Mouse (Mus musculus) embryonic facial prominence, embryonic 15.5 days (tissue): ENCODE measurements around the gene Fam131a. TPM values are rescaled to one million over a fixed set of nuclear protein-coding genes. Genes with fewer than 3 reads are reported as not detected.
"Not testable (repeated sequence)": the region's sequence is repeated elsewhere in the genome, so short reads cannot be mapped to it uniquely, and the experiment has no call there.

ENCODE experiments used
- ATAC-seq: fragments of 200-750 bp; cut with Nextera tagmentation; 2 replicates; pipeline ENCODE4 v1.8.0; 2017; ENCODE audit warnings: low read depth, moderate TSS enrichment; ENCODE audit not compliant: insufficient number of reproducible peaks, low FRiP score, low TSS enrichment
- H3K27ac ChIP-seq: fragments of 300-500 bp; sonication (generic); replicated peaks from 2 replicates; pipeline ENCODE4 v1.5.1; 2015; ENCODE audit warnings: mild to moderate bottlenecking, inconsistent platforms
- H3K27me3 ChIP-seq: fragments of 300-500 bp; sonication (generic); 2 replicates; pipeline ENCODE4 v1.6.1; 2015; ENCODE audit warnings: inconsistent platforms
- H3K36me3 ChIP-seq: fragments of 300-500 bp; sonication (generic); 2 replicates; pipeline ENCODE4 v1.6.1; 2015; ENCODE audit warnings: mild to moderate bottlenecking, inconsistent platforms
- H3K4me1 ChIP-seq: fragments of 300-500 bp; sonication (generic); 2 replicates; pipeline ENCODE4 v1.6.1; 2015; ENCODE audit warnings: inconsistent platforms
- H3K4me2 ChIP-seq: fragments of 300-500 bp; sonication (generic); replicated peaks from 2 replicates; pipeline ENCODE4 v1.6.1; 2015; ENCODE audit warnings: mild to moderate bottlenecking, inconsistent platforms
- H3K4me3 ChIP-seq: fragments of 300-500 bp; sonication (generic); replicated peaks from 2 replicates; pipeline ENCODE4 v1.5.1; 2015; ENCODE audit warnings: mild to moderate bottlenecking, inconsistent platforms
- H3K9ac ChIP-seq: fragments of 300-500 bp; sonication (generic); 2 replicates; pipeline ENCODE4 v1.6.1; 2015; ENCODE audit warnings: inconsistent platforms
- H3K9me3 ChIP-seq: fragments of 300-500 bp; sonication (generic); replicated peaks from 2 replicates; pipeline ENCODE4 v1.6.1; 2016; ENCODE audit warnings: inconsistent platforms
- WGBS: fragments of 180-500 bp; shearing (Covaris S2); methylation state at CpG from one replicate; pipeline ENCODE4 v1.1.7; 2015; 5-methylcytosine and 5-hydroxymethylcytosine counted together
- polyA plus RNA-seq: library from polyadenylated mRNA; unstranded; fragments of >200 nt; fragmentation: Nextera tagmentation; extraction: Ambion mirVana; gene quantifications from 2 replicates; pipeline ENCODE4 v1.2.1, GENCODE M21; 2015

The Fam131a gene
- 14.0 and 15.3 TPM in 2 replicates for polyA plus RNA-seq

DNA sequence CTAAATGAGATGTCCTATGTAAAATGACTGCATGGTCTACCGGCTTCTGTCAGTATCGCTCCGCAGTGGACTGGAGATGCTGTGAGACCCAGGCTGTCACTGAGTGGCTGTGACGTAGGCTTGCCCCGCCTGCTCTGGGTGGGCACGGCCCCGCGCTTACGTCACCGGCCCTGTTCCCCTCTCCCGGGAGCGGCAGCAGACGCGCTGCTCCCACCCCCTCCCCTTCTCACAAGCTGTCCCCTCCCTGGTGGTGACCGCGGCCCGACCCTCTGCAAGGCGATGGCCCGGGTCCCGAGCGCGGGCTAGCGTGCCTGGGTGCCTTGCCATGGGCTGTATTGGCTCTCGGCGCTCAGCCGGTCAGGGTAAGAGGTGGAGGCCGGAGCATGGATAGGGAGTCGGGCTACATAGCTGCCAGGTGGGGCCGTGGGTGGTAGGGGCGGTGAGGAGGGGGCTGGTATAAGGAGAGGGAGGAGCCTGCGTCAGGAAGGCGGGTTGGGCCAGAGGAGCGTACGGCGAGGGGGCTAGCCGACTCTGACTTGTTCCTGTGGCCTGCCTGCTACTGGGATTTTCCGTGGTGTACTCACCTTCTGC lies at the start of gene Fam131a:
Gene Fam131a (plus strand): TSS at position 131 of the 591 bp plus-strand sequence.
- under 1% methylated on average over 36 of the region's 37 CpGs for WGBS
- Histone ChIP-seq H3K36me3 (peaks cover 41% of the 10 kb centered on the region), H3K4me3 (peak within 1 kb of the TSS; percentile 72), H3K27me3 (no peaks in the 10 kb centered on the region), H3K27ac (peak within 1 kb of the TSS; percentile 94), H3K9ac (peak within 1 kb of the TSS; percentile 63), H3K9me3 (no peaks in the 10 kb centered on the region), H3K4me1 (peaks cover 44% of the 10 kb centered on the region), H3K4me2 (peak within 1 kb of the TSS; percentile 86)
- ATAC-seq: peak; percentile 92

GRCm38 (mm10) chr16:20643911-20644310 lies 49.1 kb upstream of the Fam131a start:
- Histone ChIP-seq H3K36me3 (no peaks in the 10 kb centered on the region), H3K27me3 (no peaks in the 10 kb centered on the region), H3K9me3 (no peaks in the 10 kb centered on the region), H3K4me1 (peaks cover 2% of the 10 kb centered on the region; the same call in 1 of the 2 replicates), H3K27ac (no peak overlapping the region), H3K9ac (no peak overlapping the region), H3K4me2 (no peak overlapping the region), H3K4me3 (no peak overlapping the region)
- WGBS: 89% methylated on average over 7 of the region's 7 CpGs
- peak; percentile 57; the same call in 1 of the 2 replicates for ATAC-seq

GRCm38 (mm10) chr16:20651076-20651946 lies 41.7 kb upstream of the Fam131a start, which contains the start of gene Psmd2:
Gene Psmd2 (plus strand): TSS chr16:20651652.
- H3K9ac ChIP-seq: peak within 1 kb of the TSS; percentile 72
- H3K4me3 ChIP-seq: peak within 1 kb of the TSS; percentile 75
- peaks cover 20% of the 10 kb centered on the region for H3K36me3 ChIP-seq
- no peaks in the 10 kb centered on the region for H3K27me3 ChIP-seq
- 2% methylated on average over 46 of the region's 46 CpGs for WGBS
- peak within 1 kb of the TSS; percentile 76 for H3K27ac ChIP-seq
- peaks cover 14% of the 10 kb centered on the region for H3K4me1 ChIP-seq
- peak; percentile 90 for ATAC-seq
- H3K4me2 ChIP-seq: peak within 1 kb of the TSS; percentile 63
- H3K9me3 ChIP-seq: no peaks in the 10 kb centered on the region

DNA sequence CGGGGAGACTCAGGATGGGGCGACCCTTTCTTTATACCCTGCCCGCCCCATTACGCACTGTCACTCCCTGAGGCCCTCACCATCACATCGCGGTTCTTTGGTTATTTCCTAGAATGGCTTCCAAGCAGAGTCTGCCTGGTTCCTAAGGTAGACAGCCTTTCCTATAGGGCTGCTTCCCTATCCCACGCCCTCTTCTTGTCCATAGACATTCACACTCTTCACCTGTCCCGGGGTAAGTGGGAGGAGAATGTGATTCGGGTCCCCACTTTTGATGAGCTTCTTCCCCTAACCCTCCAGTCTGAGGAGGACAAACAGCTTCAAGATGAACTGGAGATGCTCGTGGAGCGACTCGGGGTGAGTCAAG lies 41.1 kb upstream of the Fam131a start:
- no peaks in the 10 kb centered on the region for H3K27me3 ChIP-seq
- peak; percentile 21; the same call in 1 of the 2 replicates for ATAC-seq
- no peaks in the 10 kb centered on the region for H3K9me3 ChIP-seq
- H3K4me2 ChIP-seq: peak overlapping the region; percentile 63
- H3K36me3 ChIP-seq: peaks cover 26% of the 10 kb centered on the region
- H3K27ac ChIP-seq: no peak overlapping the region
- H3K9ac ChIP-seq: peak overlapping the region; percentile 72
- 7% methylated on average over 12 of the region's 12 CpGs for WGBS
- peak overlapping the region; percentile 75 for H3K4me3 ChIP-seq
- H3K4me1 ChIP-seq: peaks cover 14% of the 10 kb centered on the region

DNA sequence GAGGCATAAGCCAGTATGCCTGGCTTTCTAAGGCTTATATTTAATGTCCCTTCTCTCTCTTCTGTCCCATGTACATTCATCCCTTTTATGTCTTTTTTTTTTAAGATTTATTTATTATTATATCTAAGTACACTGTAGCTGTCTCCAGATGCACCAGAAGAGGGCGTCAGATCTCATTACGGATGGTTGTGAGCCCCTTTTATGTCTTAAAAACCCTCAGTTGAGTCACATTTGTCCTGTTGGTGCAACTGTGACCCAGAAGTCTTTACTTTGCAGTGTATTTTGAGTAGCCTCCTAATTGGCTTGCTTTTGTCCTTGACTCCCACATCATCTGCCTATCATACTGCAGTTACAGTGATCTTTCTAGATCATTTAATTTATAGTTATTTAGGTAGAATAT lies 39.7 kb upstream of the Fam131a start:
- Histone ChIP-seq H3K4me3 (no peak overlapping the region), H3K27me3 (no peaks in the 10 kb centered on the region), H3K27ac (no peak overlapping the region), H3K4me2 (no peak overlapping the region), H3K36me3 (peaks cover 40% of the 10 kb centered on the region), H3K9me3 (no peaks in the 10 kb centered on the region), H3K9ac (no peak overlapping the region), H3K4me1 (peaks cover 14% of the 10 kb centered on the region)
- ATAC-seq: no peak
- 57% methylated on average over 2 of the region's 2 CpGs for WGBS

- Histone ChIP-seq H3K4me1 (peaks cover 7% of the 10 kb centered on the region), H3K36me3 (peaks cover 82% of the 10 kb centered on the region), H3K9me3 (no peaks in the 10 kb centered on the region), H3K4me2 (no peak overlapping the region), H3K9ac (no peak overlapping the region), H3K27me3 (no peaks in the 10 kb centered on the region), H3K4me3 (no peak overlapping the region), H3K27ac (no peak overlapping the region)
- 96% methylated on average over 4 of the region's 4 CpGs for WGBS
- no peak for ATAC-seq
These were observed 35.4 kb upstream of the Fam131a start for GRCm38 (mm10) chr16:20657661-20658060.

GRCm38 (mm10) chr16:20668013-20668412 lies 25.0 kb upstream of the Fam131a start, which contains the start of gene Eif4g1:
Gene Eif4g1 (plus strand): TSS chr16:20668313.
- WGBS: 98% methylated on average over 5 of the region's 6 CpGs
- not testable (repeated sequence) for H3K27me3 ChIP-seq, H3K4me2 ChIP-seq, H3K27ac ChIP-seq, ATAC-seq, H3K4me3 ChIP-seq, H3K9ac ChIP-seq, H3K4me1 ChIP-seq, H3K9me3 ChIP-seq
- H3K36me3 ChIP-seq: peaks cover 14% of the 10 kb centered on the region

GRCm38 (mm10) chr16:20670291-20670690 lies 22.8 kb upstream of the Fam131a start:
- Histone ChIP-seq H3K36me3 (peaks cover 10% of the 10 kb centered on the region), H3K9me3 (no peaks in the 10 kb centered on the region), H3K27ac (no peak overlapping the region), H3K4me3 (no peak overlapping the region), H3K27me3 (no peaks in the 10 kb centered on the region), H3K4me2 (no peak overlapping the region), H3K9ac (no peak overlapping the region), H3K4me1 (peaks cover 21% of the 10 kb centered on the region)
- ATAC-seq: no peak
- 84% methylated on average over 3 of the region's 3 CpGs for WGBS

GRCm38 (mm10) chr16:20671886-20672285 lies 21.2 kb upstream of the Fam131a start:
- Histone ChIP-seq H3K27me3 (no peaks in the 10 kb centered on the region), H3K9me3 (no peaks in the 10 kb centered on the region), H3K36me3 (peaks cover 21% of the 10 kb centered on the region), H3K4me2 (peak overlapping the region; percentile 95), H3K4me1 (peaks cover 22% of the 10 kb centered on the region), H3K27ac (0 out of 2 replicates have a peak overlapping the region, but pooled peaks have one; percentile 52), H3K9ac (no peak overlapping the region), H3K4me3 (peak overlapping the region; percentile 69)
- ATAC-seq: no peak
- 22% methylated on average over 6 of the region's 6 CpGs for WGBS

- Histone ChIP-seq H3K4me2 (peak overlapping the region; percentile 95), H3K4me1 (peaks cover 26% of the 10 kb centered on the region), H3K9me3 (no peaks in the 10 kb centered on the region), H3K4me3 (peak overlapping the region; percentile 69), H3K36me3 (peaks cover 26% of the 10 kb centered on the region), H3K27ac (peak overlapping the region; percentile 91), H3K9ac (peak overlapping the region; percentile 75), H3K27me3 (no peaks in the 10 kb centered on the region)
- WGBS: under 1% methylated on average over 38 of the region's 38 CpGs
- peak; percentile 96 for ATAC-seq
These were observed 20.5 kb upstream of the Fam131a start for GRCm38 (mm10) chr16:20672500-20672902.

DNA sequence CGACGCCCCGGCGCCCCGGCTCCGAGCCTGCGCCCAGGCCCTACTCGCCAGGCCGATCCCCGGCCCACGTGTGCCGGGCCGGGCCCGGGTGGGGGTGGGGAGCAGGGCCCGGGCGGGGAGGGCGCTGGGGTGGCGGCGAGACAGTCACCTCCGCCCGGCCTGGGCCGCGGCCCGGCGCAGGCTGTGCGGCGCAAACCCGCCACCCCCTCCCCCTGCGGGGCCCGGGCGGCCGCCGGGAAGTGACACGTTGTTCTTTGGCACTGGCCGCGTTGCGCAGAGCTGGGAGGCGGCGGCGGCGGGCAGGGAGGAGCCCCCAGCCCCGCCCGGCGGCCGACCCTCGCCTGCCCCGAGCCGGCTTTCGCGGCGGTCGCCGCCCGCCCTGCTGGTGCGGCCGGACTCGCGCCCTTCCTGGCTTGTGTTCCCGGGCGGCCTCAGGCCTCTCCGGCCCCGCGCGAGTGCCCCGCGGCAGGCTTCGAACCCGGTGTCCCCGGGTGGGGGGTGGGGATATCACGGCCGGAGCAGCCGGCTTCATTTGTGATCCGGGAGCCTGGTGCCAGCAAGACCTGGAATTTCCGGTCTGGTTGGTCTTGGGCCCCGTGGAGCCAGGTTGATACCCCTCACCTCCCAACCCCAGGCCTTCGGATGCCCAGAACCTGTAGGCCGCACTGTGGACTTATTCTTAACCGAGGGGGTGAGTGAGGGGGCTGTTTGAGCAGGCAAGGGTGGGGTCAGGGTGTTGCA lies 19.9 kb upstream of the Fam131a start:
- no peaks in the 10 kb centered on the region for H3K27me3 ChIP-seq
- peaks cover 33% of the 10 kb centered on the region for H3K36me3 ChIP-seq
- peak overlapping the region; percentile 95 for H3K4me2 ChIP-seq
- peak overlapping the region; percentile 69 for H3K4me3 ChIP-seq
- H3K9ac ChIP-seq: peak overlapping the region; percentile 75
- H3K9me3 ChIP-seq: no peaks in the 10 kb centered on the region
- whole genome bisulfite sequencing: under 1% methylated on average over 59 of the region's 78 CpGs
- peak overlapping the region; percentile 91 for H3K27ac ChIP-seq
- peak; percentile 79; the same call in 1 of the 2 replicates for ATAC-seq
- peaks cover 29% of the 10 kb centered on the region for H3K4me1 ChIP-seq
